Mouse (Mus musculus): ENCODE results near the gene Gstp3. TPM values are rescaled to one million over a fixed set of nuclear protein-coding genes. Genes with fewer than 3 reads are reported as not detected.
"Not testable (repeated sequence)": the region's sequence is repeated elsewhere in the genome, so short reads cannot be mapped to it uniquely, and the experiment has no call there.

The Gstp3 gene
- polyA plus RNA-seq, 1 experiment from 2014 or later, result not detected

DNA sequence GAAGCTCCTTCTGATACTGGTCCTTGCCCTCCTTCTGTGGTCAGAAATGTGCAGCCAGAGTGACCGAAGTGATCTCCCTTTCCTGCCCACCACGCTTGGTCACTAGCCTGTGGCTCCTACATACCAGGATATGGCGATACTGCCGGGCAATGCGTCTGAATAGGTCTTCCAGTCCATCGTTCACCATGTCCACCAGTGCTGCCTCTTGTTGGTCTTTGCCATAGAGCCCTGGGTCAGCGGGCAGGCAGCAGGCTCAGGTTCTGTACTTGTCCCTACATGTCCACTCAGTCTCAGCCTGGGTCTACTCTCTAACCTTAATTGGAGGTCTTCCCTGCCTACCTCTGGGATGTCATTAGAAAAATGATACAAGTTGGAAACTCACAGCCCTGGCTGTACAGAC lies 1.4 kb downstream of the Gstp3 start:
- H3K4me1 ChIP-seq, result no peaks in the 10 kb centered on the region
- no peak overlapping the region for H3K9ac ChIP-seq
- no peak overlapping the region for H3K4me3 ChIP-seq
- ATAC-seq, result no peak
- 90% methylated on average over 7 of the region's 7 CpGs for WGBS
- no peaks in the 10 kb centered on the region for H3K27me3 ChIP-seq
- H3K4me2 ChIP-seq, result no peak overlapping the region
- no peaks in the 10 kb centered on the region for H3K36me3 ChIP-seq (ENCODE audit: poor library complexity, severe bottlenecking)
- no peak overlapping the region for H3K27ac ChIP-seq
- no peaks in the 10 kb centered on the region for H3K9me3 ChIP-seq (replicated peaks)

DNA sequence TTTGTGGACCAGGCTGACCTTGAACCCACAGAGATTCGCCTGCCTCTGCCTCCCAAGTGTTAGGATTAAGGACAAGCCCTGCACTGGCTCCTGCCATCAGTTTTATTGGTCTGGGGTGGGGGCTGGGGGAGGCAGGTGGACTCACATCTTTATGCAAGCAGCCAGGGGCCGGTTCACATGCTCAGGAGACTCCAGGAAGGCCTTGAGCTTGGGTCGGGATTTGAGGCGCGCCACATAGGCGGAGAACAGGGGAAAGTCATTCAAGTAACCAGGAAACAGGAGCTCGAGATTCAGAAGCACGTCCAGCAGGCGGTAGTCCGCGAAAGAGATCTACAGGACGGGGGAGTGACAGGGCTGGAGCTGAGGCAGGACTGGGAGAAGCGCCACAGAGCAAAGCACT lies 2.0 kb downstream of the Gstp3 start:
- Histone ChIP-seq H3K4me1 (no peaks in the 10 kb centered on the region), H3K9ac (no peak overlapping the region), H3K27ac (no peak overlapping the region), H3K9me3 (replicated peaks) (no peaks in the 10 kb centered on the region), H3K27me3 (no peaks in the 10 kb centered on the region), H3K4me3 (no peak overlapping the region), H3K36me3 (ENCODE audit: poor library complexity, severe bottlenecking) (no peaks in the 10 kb centered on the region), H3K4me2 (no peak overlapping the region)
- WGBS, result 88% methylated on average over 13 of the region's 13 CpGs
- ATAC-seq, result no peak

- ATAC-seq, result no peak
- WGBS, result 38% methylated on average over 4 of the region's 4 CpGs
- Histone ChIP-seq H3K4me2 (no peak overlapping the region), H3K9me3 (replicated peaks) (no peaks in the 10 kb centered on the region), H3K4me3 (no peak overlapping the region), H3K27ac (no peak overlapping the region), H3K27me3 (no peaks in the 10 kb centered on the region), H3K9ac (no peak overlapping the region), H3K36me3 (ENCODE audit: poor library complexity, severe bottlenecking) (no peaks in the 10 kb centered on the region), H3K4me1 (no peaks in the 10 kb centered on the region)
Measured at GRCm38 (mm10) chr19:4056727-4057126, 2.6 kb downstream of the Gstp3 start.

DNA sequence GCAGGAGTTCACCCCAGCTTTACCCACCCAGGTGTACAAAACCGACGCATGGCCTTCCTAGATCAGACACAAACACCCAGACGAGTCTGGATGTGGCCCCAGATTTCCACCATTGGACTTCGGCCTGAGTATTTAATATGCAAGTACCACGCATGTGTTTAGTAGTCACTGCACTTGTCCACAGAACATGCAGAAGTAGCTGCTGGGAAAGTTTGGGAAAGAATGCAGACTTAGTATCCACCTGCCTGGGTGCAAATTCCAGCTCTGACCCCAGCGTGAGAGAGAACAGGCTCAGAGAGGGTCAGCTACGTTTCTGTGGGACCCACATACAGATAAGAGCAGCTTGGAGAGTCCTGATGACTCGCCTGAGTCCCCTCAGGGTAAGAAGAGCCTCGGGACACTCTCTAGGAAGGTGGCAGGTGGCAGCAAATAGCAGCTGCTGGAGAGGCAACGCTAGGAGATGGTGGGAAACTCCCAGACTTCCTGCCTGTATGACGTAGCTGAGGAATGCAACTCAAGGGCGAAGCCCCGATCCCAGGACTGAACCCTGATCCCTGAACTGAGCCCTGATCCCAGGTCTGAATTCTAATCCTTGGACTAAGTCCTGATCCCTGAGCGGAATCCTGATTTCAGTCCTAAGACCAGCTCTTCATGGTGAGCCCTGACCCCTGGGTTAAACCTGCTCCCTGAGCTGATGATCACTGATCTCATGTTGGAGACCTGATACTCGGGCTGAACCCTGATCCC lies 3.2 kb downstream of the Gstp3 start:
- no peak overlapping the region for H3K4me3 ChIP-seq
- no peaks in the 10 kb centered on the region for H3K36me3 ChIP-seq (ENCODE audit: poor library complexity, severe bottlenecking)
- no peak overlapping the region for H3K4me2 ChIP-seq
- H3K27me3 ChIP-seq, result no peaks in the 10 kb centered on the region
- no peak overlapping the region for H3K27ac ChIP-seq
- no peak for ATAC-seq
- no peaks in the 10 kb centered on the region for H3K4me1 ChIP-seq
- H3K9me3 ChIP-seq (replicated peaks), result peaks cover 2% of the 10 kb centered on the region; the same call in 1 of the 2 replicates
- no peak overlapping the region for H3K9ac ChIP-seq
- WGBS, result 66% methylated on average over 15 of the region's 15 CpGs

GRCm38 (mm10) chr19:4055216-4055946 lies 4.0 kb downstream of the Gstp3 start:
- Histone ChIP-seq H3K4me3 (no peak overlapping the region), H3K4me1 (no peaks in the 10 kb centered on the region), H3K9ac (no peak overlapping the region), H3K27ac (no peak overlapping the region), H3K27me3 (no peaks in the 10 kb centered on the region), H3K4me2 (no peak overlapping the region), H3K36me3 (ENCODE audit: poor library complexity, severe bottlenecking) (no peaks in the 10 kb centered on the region), H3K9me3 (replicated peaks) (peaks cover 5% of the 10 kb centered on the region; the same call in 1 of the 2 replicates)
- 73% methylated on average over 8 of the region's 8 CpGs for WGBS
- ATAC-seq, result no peak

GRCm38 (mm10) chr19:4054613-4055012 lies 4.8 kb downstream of the Gstp3 start:
- Histone ChIP-seq H3K27me3 (no peaks in the 10 kb centered on the region), H3K9me3 (replicated peaks) (peaks cover 5% of the 10 kb centered on the region; the same call in 1 of the 2 replicates), H3K4me2 (no peak overlapping the region), H3K36me3 (ENCODE audit: poor library complexity, severe bottlenecking) (no peaks in the 10 kb centered on the region), H3K27ac (no peak overlapping the region), H3K4me1 (no peaks in the 10 kb centered on the region), H3K4me3 (no peak overlapping the region), H3K9ac (no peak overlapping the region)
- no peak for ATAC-seq
- WGBS, result 87% methylated on average over 5 of the region's 5 CpGs

- H3K9ac ChIP-seq, result no peak overlapping the region
- H3K36me3 ChIP-seq (ENCODE audit: poor library complexity, severe bottlenecking), result no peaks in the 10 kb centered on the region
- peaks cover 5% of the 10 kb centered on the region; the same call in 1 of the 2 replicates for H3K9me3 ChIP-seq (replicated peaks)
- 84% methylated on average over 5 of the region's 5 CpGs for WGBS
- H3K4me1 ChIP-seq, result no peaks in the 10 kb centered on the region
- H3K4me3 ChIP-seq, result no peak overlapping the region
- H3K27me3 ChIP-seq, result no peaks in the 10 kb centered on the region
- H3K4me2 ChIP-seq, result no peak overlapping the region
- no peak for ATAC-seq
- no peak overlapping the region for H3K27ac ChIP-seq
Measured at GRCm38 (mm10) chr19:4052516-4053030, 6.8 kb downstream of the Gstp3 start.

DNA sequence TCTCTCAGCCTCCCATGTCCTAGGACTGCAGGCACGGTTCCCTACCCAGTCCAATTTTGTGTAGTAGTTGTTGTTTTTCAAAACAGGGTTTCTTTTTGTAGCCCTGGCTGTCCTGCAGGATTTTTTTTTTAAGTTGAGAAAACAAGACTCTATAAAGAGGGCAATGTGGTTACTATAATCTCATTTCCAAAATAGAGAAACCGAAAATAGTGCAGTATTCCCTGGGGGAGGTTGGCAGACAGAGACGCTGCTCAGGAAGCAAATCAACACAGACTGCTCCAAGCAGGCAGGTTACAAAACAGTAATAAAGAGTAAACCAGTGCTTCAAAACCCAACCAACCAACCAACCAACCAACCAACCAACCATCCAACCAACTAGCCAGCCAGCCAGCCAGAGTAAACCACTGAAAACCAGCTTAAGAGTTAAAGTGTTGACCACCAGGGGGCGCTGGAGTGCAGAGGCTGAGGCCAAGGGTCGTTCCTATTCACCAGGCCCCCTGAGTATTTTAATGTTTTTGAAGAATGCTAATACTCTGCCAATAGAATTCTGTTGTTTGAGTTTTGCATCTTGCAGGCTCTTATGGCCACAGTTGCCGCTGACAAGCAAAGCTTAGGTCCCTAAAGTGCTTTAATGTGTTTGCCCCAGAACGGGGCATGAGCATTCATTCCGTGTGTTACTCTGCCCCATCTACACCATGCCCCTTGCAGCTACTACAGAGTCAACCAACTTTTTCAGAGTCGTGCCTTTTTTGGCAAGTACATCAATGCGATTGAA lies 7.4 kb downstream of the Gstp3 start:
- no peaks in the 10 kb centered on the region for H3K36me3 ChIP-seq (ENCODE audit: poor library complexity, severe bottlenecking)
- 56% methylated on average over 10 of the region's 10 CpGs for WGBS
- no peak for ATAC-seq
- H3K9ac ChIP-seq, result no peak overlapping the region
- no peak overlapping the region for H3K27ac ChIP-seq
- H3K4me3 ChIP-seq, result no peak overlapping the region
- H3K27me3 ChIP-seq, result no peaks in the 10 kb centered on the region
- no peaks in the 10 kb centered on the region for H3K4me1 ChIP-seq
- peaks cover 5% of the 10 kb centered on the region; the same call in 1 of the 2 replicates for H3K9me3 ChIP-seq (replicated peaks)
- H3K4me2 ChIP-seq, result no peak overlapping the region

GRCm38 (mm10) chr19:4051016-4051415 lies 8.4 kb downstream of the Gstp3 start:
- WGBS, result 93% methylated on average over 5 of the region's 5 CpGs
- Histone ChIP-seq H3K27ac (no peak overlapping the region), H3K4me2 (no peak overlapping the region), H3K4me3 (no peak overlapping the region), H3K27me3 (no peaks in the 10 kb centered on the region), H3K9me3 (replicated peaks) (peaks cover 5% of the 10 kb centered on the region; the same call in 1 of the 2 replicates), H3K4me1 (0 out of 2 replicates have a peak, but pooled peaks cover 3% of the 10 kb centered on the region), H3K36me3 (ENCODE audit: poor library complexity, severe bottlenecking) (no peaks in the 10 kb centered on the region), H3K9ac (no peak overlapping the region)
- ATAC-seq, result no peak

DNA sequence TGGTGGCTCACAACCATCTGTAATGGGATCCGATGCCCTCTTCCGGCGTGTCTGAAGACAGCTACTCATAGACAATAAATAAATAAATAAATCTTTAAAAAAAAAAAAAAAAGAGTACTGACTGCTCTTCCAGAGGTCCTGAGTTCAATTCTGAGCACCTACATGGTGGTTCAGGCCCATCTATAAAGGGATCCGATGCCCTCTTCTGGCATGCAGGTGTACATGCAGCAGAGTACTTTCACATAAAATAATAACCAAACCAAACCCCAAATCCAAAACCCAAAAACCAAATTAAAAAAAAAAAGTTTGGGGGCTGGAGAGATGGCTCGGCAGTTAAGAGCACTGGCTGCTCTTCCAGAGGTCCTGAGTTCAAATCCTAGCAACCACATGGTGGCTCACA lies 10.3 kb downstream of the Gstp3 start:
- 79% methylated on average over 5 of the region's 5 CpGs for WGBS
- H3K4me1 ChIP-seq; H3K4me2 ChIP-seq; H3K27ac ChIP-seq; ATAC-seq; H3K27me3 ChIP-seq; H3K4me3 ChIP-seq; H3K36me3 ChIP-seq (ENCODE audit: poor library complexity, severe bottlenecking); H3K9ac ChIP-seq; H3K9me3 ChIP-seq (replicated peaks): not testable (repeated sequence)

GRCm38 (mm10) chr19:4047859-4048258 lies 11.5 kb downstream of the Gstp3 start:
- Histone ChIP-seq H3K4me2 (no peak overlapping the region), H3K9me3 (replicated peaks) (peaks cover 5% of the 10 kb centered on the region; the same call in 1 of the 2 replicates), H3K27me3 (no peaks in the 10 kb centered on the region), H3K9ac (no peak overlapping the region), H3K27ac (no peak overlapping the region), H3K4me1 (0 out of 2 replicates have a peak, but pooled peaks cover 4% of the 10 kb centered on the region), H3K36me3 (ENCODE audit: poor library complexity, severe bottlenecking) (no peaks in the 10 kb centered on the region), H3K4me3 (no peak overlapping the region)
- WGBS, result 15% methylated on average over 4 of the region's 4 CpGs
- no peak for ATAC-seq

DNA sequence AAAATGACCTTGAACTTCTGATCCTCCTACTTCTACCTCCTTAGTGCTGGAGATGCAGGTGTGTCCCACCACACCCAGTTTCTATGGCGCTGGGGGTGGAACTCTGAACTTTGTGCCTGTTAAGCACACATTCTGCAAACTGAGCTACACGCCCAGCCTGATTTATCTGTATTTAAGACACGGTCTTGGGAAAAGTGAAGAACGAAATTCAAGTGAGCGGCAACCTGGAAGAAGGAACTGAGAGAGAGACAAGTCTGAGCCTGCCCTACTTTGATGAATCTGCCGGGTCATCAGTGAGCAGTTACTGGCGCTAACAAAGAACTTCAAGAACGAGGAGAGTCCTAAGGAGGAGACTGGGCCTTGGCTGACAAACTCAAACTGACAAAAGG lies 12.5 kb downstream of the Gstp3 start:
- no peaks in the 10 kb centered on the region for H3K27me3 ChIP-seq
- 82% methylated on average over 8 of the region's 8 CpGs for WGBS
- no peak overlapping the region for H3K27ac ChIP-seq
- no peak overlapping the region for H3K4me3 ChIP-seq
- H3K36me3 ChIP-seq (ENCODE audit: poor library complexity, severe bottlenecking), result no peaks in the 10 kb centered on the region
- H3K4me2 ChIP-seq, result no peak overlapping the region
- peaks cover 5% of the 10 kb centered on the region; the same call in 1 of the 2 replicates for H3K9me3 ChIP-seq (replicated peaks)
- H3K9ac ChIP-seq, result no peak overlapping the region
- 0 out of 2 replicates have a peak, but pooled peaks cover 4% of the 10 kb centered on the region for H3K4me1 ChIP-seq
- no peak for ATAC-seq
